Mouse (Mus musculus) cortical plate, adult 2 months (tissue): ENCODE results near the gene Zdhhc14.

Experiments used
- CTCF ChIP-seq: fragments of 200-500 bp; IDR thresholded peaks from 2 replicates; pipeline ENCODE4 v1.5.1; 2011; ENCODE audit warnings: mild to moderate bottlenecking, control low read depth, low read length; ENCODE audit not compliant: insufficient read depth; ENCODE audit errors: extremely low read depth
- POLR2A ChIP-seq: fragments of 200-500 bp; IDR thresholded peaks from 2 replicates; pipeline ENCODE4 v1.6.1; 2011; ENCODE audit warnings: mild to moderate bottlenecking, low read length, control low read depth; ENCODE audit not compliant: insufficient read depth; ENCODE audit errors: extremely low read depth

- TF ChIP-seq CTCF (no peak), POLR2A (no peak)
Observed at GRCm38 (mm10) chr17:5768164-5768705, 275.9 kb downstream of the Zdhhc14 start.
